Mouse (Mus musculus) embryonic facial prominence, embryonic 10.5 days (tissue): ENCODE measurements at regions not wholly inside any gene's neighbourhood (a gene's known extent, or its start where the extent isn't known, plus 50 kb on each side); places are given as distances from the start of the nearest gene placed in this dataset.

Experiments
- DNase-seq: peaks from one replicate; pipeline ENCODE4 v3.0.0-alpha.2; 2017; ENCODE audit warnings: low spot score
- H3K27ac ChIP-seq: fragments of 300-500 bp; sonication (generic); replicated peaks from 2 replicates; pipeline ENCODE4 v1.5.1; 2016; ENCODE audit warnings: mild to moderate bottlenecking
- H3K27me3 ChIP-seq: fragments of 300-500 bp; sonication (generic); replicated peaks from 2 replicates; pipeline ENCODE4 v1.6.1; 2016; ENCODE audit warnings: low read depth, mild to moderate bottlenecking; ENCODE audit not compliant: poor library complexity, severe bottlenecking
- H3K36me3 ChIP-seq: fragments of 300-500 bp; sonication (generic); replicated peaks from 2 replicates; pipeline ENCODE4 v1.6.1; 2016; ENCODE audit warnings: mild to moderate bottlenecking, moderate library complexity
- H3K4me1 ChIP-seq: fragments of 300-500 bp; sonication (generic); 2 replicates; pipeline ENCODE4 v1.6.1; 2016
- H3K4me3 ChIP-seq: fragments of 300-500 bp; sonication (generic); 2 replicates; pipeline ENCODE4 v1.5.1; 2016; ENCODE audit warnings: mild to moderate bottlenecking, moderate library complexity
- H3K9me3 ChIP-seq: fragments of 300-500 bp; sonication (generic); 2 replicates; pipeline ENCODE4 v1.6.1; 2016; ENCODE audit warnings: mild to moderate bottlenecking
- WGBS: fragments of 180-500 bp; shearing (Covaris S2); methylation state at CpG from one replicate; pipeline ENCODE4 v1.1.7; 2016; 5-methylcytosine and 5-hydroxymethylcytosine counted together

DNA sequence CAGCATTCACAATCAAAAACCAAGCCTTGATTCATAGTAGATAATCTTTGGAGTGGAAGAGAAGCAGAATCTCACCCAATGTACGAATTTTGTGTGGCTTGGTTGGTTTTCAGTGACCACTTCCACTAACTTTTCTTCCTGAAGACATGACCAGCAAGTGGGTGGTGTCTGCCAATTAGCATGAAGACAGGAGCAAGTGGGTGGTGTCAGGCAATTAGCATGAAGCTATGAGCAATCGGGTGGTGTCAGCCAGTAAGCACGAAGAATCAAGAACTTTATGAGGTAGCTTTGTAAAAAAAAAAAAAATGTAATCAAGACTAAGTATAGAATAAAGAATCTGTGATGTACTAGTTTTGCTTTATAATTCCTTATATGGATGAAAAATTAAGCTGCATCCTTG lies 2319.2 kb upstream of the Gm7489 start:
- Histone ChIP-seq H3K27me3 (no peaks in the 10 kb centered on the region), H3K36me3 (no peaks in the 10 kb centered on the region), H3K4me3 (no peak overlapping the region), H3K27ac (no peak overlapping the region), H3K9me3 (no peaks in the 10 kb centered on the region), H3K4me1 (no peaks in the 10 kb centered on the region)
- WGBS, result 91% methylated on average over 3 of the region's 3 CpGs
- DNase-seq, result no peak

DNA sequence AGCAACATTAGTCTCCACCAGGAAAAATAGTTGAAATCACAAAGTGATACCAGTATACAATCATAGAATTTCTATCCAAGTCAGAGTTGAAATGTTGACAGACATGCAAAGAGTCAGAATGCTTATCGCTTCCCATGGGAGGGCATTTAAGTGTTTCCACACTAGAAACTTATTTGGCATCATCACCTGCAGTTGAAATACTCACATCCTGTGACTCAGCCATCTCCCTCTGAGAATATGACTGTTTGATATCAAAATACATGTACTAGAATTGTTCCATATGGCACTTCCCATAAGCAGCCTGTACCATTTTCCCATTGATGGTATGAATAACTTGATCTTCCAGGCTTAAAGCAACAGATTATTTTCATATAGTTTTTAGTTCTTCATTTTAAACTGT lies 2314.1 kb upstream of the Gm7489 start:
- DNase-seq, result no peak
- no peaks in the 10 kb centered on the region for H3K9me3 ChIP-seq
- H3K27me3 ChIP-seq, result no peaks in the 10 kb centered on the region
- no peak overlapping the region for H3K4me3 ChIP-seq
- no peaks in the 10 kb centered on the region for H3K36me3 ChIP-seq
- no peaks in the 10 kb centered on the region for H3K4me1 ChIP-seq
- H3K27ac ChIP-seq, result no peak overlapping the region
- WGBS, result 94% methylated on average over 1 of the region's 1 CpGs

DNA sequence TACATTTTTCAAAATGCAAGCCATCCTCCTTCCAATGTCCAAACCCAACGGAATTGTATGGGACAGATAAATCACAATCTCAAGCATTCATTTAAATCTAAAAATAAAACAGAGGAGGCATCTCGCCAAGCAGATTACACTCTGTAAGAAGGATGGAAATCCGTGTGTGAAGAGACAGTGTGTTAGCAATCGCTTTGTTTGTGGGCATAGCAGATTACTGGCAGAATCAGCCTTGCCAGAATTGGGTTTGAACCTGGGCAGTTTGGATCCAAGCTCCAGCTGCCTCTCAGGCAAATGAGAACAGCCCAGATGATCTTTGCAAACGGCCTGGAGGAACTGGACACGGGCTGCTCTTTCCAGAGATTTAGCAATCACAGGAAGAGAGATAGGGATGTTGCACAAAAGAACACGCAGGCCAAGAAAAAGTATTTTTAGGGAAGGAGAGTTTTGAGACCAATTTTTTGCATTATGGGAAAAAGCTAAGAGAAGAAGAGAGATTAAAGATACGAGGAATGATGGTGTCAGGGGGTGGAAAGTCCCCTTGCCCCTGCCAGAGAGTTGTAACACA lies 2310.1 kb upstream of the Gm7489 start:
- DNase-seq, result no peak
- no peaks in the 10 kb centered on the region for H3K36me3 ChIP-seq
- 80% methylated on average over 8 of the region's 8 CpGs for WGBS

DNA sequence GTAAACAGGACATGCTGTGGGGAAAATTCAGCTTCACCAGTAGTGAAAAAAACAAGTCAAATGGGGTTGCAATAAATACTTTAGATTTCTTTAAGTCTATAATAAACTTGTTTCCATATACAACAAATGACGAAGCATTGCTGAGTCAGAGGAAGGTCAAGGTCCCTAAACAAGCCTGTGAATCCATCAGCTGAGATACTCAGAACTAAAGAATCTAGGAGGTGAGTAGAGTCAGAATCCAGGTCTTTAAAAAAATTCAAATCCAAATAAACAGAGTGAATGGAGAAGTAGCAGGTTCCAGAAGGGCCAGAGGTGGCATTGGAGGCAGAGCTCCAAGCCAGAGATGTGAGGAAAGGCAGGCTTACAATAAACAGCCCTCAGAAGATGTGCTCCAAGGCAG lies 2301.1 kb upstream of the Gm7489 start:
- H3K27me3 ChIP-seq, result no peaks in the 10 kb centered on the region
- H3K4me3 ChIP-seq, result no peak overlapping the region
- no peak overlapping the region for H3K27ac ChIP-seq
- no peak for DNase-seq
- H3K36me3 ChIP-seq, result no peaks in the 10 kb centered on the region
- no peaks in the 10 kb centered on the region for H3K4me1 ChIP-seq
- WGBS, result 90% methylated on average over 1 of the region's 1 CpGs
- H3K9me3 ChIP-seq, result no peaks in the 10 kb centered on the region

More for the DNA sequence above, 2310.1 kb upstream of the Gm7489 start:
- Histone ChIP-seq H3K27me3 (no peaks in the 10 kb centered on the region), H3K4me3 (no peak overlapping the region), H3K9me3 (no peaks in the 10 kb centered on the region), H3K27ac (no peak overlapping the region), H3K4me1 (no peaks in the 10 kb centered on the region)

DNA sequence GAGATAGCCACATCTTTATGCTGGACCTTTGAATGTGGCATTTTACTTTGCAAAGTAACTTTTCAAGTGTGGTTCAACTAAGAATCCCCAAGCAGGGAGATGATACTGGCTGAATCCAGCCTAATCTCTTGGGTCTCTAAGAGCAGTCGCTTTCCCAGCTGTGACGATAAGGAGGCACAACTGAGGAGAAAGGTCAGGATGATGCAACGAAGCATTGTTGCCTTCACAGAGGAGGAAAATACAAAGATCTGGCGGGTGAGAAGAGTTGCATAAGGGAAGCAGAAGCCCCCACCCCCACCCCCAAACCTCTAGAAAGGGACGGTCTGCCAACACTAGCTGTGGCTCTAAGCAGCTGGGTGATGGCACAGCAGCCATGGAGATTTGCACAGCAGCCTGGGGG lies 2298.6 kb upstream of the Gm7489 start:
- no peak overlapping the region for H3K27ac ChIP-seq
- no peaks in the 10 kb centered on the region for H3K27me3 ChIP-seq
- H3K4me1 ChIP-seq, result peaks cover 4% of the 10 kb centered on the region
- H3K36me3 ChIP-seq, result no peaks in the 10 kb centered on the region
- no peak for DNase-seq
- H3K4me3 ChIP-seq, result no peak overlapping the region
- 79% methylated on average over 5 of the region's 5 CpGs for WGBS
- no peaks in the 10 kb centered on the region for H3K9me3 ChIP-seq

DNA sequence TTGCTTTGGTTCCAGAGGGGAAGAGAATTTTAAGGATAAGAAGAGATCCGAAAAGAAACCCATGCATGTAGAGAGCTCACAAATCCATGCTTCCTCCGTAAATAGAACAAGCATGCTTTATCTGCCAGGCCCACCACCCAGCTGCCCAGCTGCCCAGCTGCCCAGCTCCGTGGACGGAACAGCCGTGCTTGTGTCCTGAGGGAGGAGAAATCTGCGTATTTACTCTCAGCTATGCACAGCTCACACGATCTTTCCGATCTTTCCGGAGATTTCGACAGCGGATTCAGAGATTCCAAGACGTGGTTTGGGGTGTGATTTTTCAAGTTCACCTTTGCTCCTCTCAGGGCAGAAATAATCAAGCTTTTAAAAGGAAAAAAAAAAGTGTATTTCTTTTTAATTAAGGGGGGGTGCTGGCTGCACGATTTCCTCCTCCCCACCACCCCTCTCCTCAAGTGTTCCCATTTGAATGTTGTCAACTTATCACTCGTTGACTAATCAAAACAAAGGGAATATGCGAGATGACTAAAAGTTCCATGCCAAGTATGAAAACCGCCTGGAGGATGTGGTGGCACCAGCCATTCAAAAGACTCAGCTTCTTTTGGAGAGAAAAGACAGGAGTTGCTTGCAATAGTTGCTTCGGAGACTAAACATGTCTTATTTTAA lies 2293.2 kb upstream of the Gm7489 start:
- WGBS, result 46% methylated on average over 17 of the region's 17 CpGs
- no peaks in the 10 kb centered on the region for H3K27me3 ChIP-seq
- peak; percentile 32 for DNase-seq
- no peak overlapping the region for H3K27ac ChIP-seq
- peak overlapping the region; percentile 27; the same call in 1 of the 2 replicates for H3K4me3 ChIP-seq
- H3K9me3 ChIP-seq, result no peaks in the 10 kb centered on the region
- H3K4me1 ChIP-seq, result peaks cover 20% of the 10 kb centered on the region
- no peaks in the 10 kb centered on the region for H3K36me3 ChIP-seq

DNA sequence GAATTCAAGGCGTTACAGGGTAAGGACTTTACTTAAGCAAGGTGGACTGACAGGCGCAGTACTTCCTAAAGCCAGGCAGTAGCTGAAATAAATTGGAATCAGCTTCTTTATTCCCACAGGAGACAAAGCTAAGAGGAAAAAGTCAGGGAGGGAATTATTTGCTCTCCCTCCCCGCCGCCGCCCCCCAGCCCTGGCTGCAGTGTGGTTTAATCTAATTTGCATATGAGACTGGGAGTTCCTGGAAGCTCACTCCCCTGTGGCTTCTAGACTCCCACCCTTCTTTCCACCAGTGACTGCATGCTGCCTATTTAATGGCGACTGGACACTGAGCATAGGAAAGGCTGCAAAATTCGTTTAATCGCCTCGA lies 2292.7 kb upstream of the Gm7489 start:
- 41% methylated on average over 9 of the region's 9 CpGs for WGBS
- H3K9me3 ChIP-seq, result no peaks in the 10 kb centered on the region
- DNase-seq, result peak; percentile 47
- H3K4me1 ChIP-seq, result peaks cover 20% of the 10 kb centered on the region
- H3K27me3 ChIP-seq, result no peaks in the 10 kb centered on the region
- no peaks in the 10 kb centered on the region for H3K36me3 ChIP-seq
- H3K27ac ChIP-seq, result no peak overlapping the region
- H3K4me3 ChIP-seq, result peak overlapping the region; percentile 27; the same call in 1 of the 2 replicates

DNA sequence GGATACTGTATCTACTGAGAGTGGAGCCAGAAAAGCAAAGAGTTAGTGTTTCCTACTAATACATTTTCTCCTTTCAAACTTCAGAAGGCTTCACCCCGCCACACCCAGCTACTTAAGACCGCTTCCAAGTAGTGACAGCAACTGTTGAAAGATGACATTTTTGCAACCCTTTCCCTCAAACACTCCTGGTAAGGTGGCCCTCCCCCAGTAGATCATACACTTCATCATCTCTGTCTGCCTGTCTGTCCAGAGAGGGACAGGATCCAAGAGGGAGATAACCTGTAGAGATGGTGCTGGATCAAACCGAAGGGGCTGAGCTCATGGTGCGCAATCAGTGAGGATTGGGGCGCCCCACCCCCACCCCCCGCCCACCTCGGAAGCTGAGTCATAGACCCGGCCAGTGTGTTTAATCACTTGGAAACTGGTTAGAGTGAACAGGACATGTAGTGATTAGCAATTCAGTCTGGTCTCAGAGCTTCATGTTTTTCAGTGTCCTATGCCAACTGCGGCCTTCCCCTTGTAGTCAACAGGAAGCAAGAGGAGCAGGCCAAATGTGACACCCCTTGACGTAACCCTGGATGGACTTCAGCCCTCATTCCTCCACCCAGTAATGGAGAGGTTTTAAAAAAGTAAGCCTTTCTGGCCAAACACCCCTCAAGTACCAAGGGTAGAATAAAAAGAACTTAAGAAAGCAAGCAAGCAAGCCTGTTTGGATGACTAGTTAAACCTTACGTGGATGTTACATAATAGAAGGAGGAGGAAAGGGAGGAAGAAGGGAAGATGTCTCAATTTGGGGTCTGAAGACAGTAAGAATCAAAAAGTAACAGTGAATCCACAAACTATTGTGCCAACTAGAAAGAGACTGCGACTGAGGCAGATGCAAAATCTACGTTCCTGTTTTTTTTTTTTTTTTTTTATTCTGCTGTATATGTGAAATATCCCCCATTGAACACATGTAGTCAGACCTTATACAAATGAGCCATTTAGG lies 2291.9 kb upstream of the Gm7489 start:
- Histone ChIP-seq H3K27me3 (no peaks in the 10 kb centered on the region), H3K36me3 (no peaks in the 10 kb centered on the region), H3K4me1 (peaks cover 20% of the 10 kb centered on the region), H3K9me3 (no peaks in the 10 kb centered on the region), H3K27ac (no peak overlapping the region), H3K4me3 (no peak overlapping the region)
- DNase-seq, result no peak
- WGBS, result 85% methylated on average over 13 of the region's 13 CpGs

DNA sequence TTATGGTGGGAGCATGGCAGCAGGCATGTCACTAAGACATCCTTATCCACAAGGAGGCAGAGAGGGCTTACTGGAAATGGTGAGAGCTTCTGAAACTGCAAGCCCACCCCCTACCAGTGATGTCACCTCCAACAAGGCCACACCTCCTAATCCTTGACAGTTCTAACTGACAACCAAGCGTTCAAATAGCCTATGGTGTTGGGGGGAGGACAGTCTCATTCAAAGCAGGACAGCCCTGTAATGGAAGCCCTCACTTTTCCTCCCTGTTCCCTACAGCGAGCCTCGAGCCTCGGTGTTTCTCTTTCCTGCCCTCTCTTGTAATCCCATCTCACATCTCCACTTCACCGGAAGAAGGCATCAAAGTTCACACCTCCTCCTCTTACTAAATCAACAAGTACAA lies 2290.6 kb upstream of the Gm7489 start:
- Histone ChIP-seq H3K4me3 (no peak overlapping the region), H3K27me3 (no peaks in the 10 kb centered on the region), H3K36me3 (no peaks in the 10 kb centered on the region), H3K4me1 (peaks cover 20% of the 10 kb centered on the region), H3K27ac (no peak overlapping the region), H3K9me3 (no peaks in the 10 kb centered on the region)
- DNase-seq, result no peak
- 70% methylated on average over 5 of the region's 5 CpGs for WGBS

DNA sequence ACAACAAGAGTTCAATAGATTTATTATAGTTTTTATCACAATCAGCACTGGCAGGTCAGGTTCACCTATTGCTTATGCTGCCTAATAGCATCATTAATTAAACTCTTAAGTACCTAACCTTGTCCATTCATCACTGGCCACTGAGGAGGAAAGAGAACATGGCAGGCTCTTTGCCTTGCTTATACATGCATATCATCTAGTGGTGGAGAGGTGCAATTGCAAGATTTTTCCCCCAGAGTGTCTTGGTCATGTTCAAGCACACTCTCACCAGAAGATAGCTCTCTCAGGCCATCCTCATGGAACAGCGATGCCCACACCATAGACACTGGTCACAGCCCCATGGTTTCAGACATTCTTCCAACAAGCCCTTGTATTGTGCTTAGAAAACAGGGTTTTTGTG lies 2289.1 kb upstream of the Gm7489 start:
- no peak overlapping the region for H3K4me3 ChIP-seq
- DNase-seq, result peak; percentile 20
- H3K27ac ChIP-seq, result no peak overlapping the region
- no peaks in the 10 kb centered on the region for H3K27me3 ChIP-seq
- WGBS, result 71% methylated on average over 1 of the region's 1 CpGs
- no peaks in the 10 kb centered on the region for H3K9me3 ChIP-seq
- no peaks in the 10 kb centered on the region for H3K36me3 ChIP-seq
- H3K4me1 ChIP-seq, result peaks cover 18% of the 10 kb centered on the region

DNA sequence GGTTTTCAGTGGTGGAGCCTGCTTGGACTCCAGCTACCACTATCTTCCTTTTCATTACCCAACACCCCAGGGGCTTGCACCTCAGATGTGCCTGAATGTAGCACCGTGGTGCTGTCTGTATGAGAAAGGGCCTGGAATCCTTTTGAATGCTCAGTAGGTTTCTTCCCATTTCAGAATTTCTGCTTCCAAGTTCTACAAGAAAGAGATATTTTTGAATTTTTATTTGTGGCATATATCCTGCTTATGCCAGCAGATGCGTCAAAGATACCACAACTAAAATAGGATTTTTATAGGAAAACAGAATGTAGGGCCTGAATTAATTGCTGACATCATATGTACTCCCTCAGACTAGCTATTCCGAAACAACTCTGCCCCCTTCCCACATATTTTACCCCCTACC lies 2286.9 kb upstream of the Gm7489 start:
- no peaks in the 10 kb centered on the region for H3K9me3 ChIP-seq
- H3K27ac ChIP-seq, result no peak overlapping the region
- H3K36me3 ChIP-seq, result no peaks in the 10 kb centered on the region
- 83% methylated on average over 3 of the region's 3 CpGs for WGBS
- H3K27me3 ChIP-seq, result no peaks in the 10 kb centered on the region
- no peak overlapping the region for H3K4me3 ChIP-seq
- no peak for DNase-seq
- H3K4me1 ChIP-seq, result no peaks in the 10 kb centered on the region

DNA sequence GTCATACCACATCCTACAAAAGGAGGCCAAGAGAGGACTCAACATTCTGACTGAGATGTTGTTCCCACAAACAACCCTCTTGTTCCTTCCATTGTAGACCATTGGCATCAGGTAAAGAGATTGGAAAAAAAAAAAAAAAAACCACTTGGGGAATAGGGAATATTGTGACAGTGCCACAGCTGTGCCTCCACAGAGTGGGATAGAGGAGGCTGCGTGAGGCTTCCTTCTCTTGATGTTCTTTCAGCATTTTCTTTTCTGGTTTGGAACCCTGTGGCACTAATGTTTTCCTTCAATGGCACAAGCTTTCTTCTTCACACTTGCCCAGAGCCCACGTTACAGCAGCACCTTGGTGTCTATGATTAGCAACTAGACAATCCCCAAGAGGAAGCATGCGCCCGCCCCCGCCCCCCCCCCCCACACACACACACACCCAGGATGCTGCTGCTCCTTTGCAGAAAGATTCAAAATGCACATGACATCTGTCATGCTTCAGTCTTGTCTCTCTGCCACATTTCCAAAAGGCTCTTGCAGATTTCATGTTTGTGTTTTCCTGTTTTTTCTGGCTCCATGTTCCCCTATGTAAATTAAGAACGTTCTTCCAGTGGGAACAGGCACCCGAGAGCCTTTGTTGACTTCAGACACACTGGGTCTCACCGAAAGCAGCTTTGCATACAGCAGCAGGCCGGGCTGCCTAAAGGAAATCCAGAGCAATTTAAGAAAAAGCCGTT lies 2283.4 kb upstream of the Gm7489 start:
- H3K27me3 ChIP-seq, result no peaks in the 10 kb centered on the region
- no peak overlapping the region for H3K4me3 ChIP-seq
- H3K36me3 ChIP-seq, result no peaks in the 10 kb centered on the region
- H3K9me3 ChIP-seq, result no peaks in the 10 kb centered on the region
- no peaks in the 10 kb centered on the region for H3K4me1 ChIP-seq
- H3K27ac ChIP-seq, result no peak overlapping the region
- DNase-seq, result no peak
- WGBS, result 61% methylated on average over 10 of the region's 10 CpGs
